Mouse (Mus musculus): ENCODE results near the gene Gadd45b. TPM values are rescaled to one million over a fixed set of nuclear protein-coding genes. Genes with fewer than 3 reads are reported as not detected.

The Gadd45b gene
- polyA plus RNA-seq (2014; fragmentation: Nextera tagmentation; extraction: Ambion mirVana): 21.3 and 25.6 TPM in 2 replicates

- Histone ChIP-seq H3K9me3 (replicated peaks; ENCODE audit: control insufficient read depth, low read length) (no peaks in the 10 kb centered on the region), H3K36me3 (ENCODE audit: control insufficient read depth, insufficient read depth, low read length) (no peaks in the 10 kb centered on the region), H3K4me3 (ENCODE audit: low read depth, low read length) (peak within 1 kb of the TSS; percentile 77), H3K27me3 (ENCODE audit: control insufficient read depth, insufficient read depth, low read length) (peaks cover 20% of the 10 kb centered on the region), H3K27ac (ENCODE audit: low read depth, low read length) (peak within 1 kb of the TSS; percentile 88), H3K9ac (ENCODE audit: low read depth, low read length) (peak within 1 kb of the TSS; percentile 80), H3K4me1 (ENCODE audit: control insufficient read depth, insufficient read depth, low read length) (peaks cover 44% of the 10 kb centered on the region), H3K4me2 (peak within 1 kb of the TSS; percentile 90)
- ATAC-seq (replicated peaks; ENCODE audit: insufficient number of reproducible peaks, low FRiP score, low TSS enrichment): peak; percentile 88
- WGBS (ENCODE audit: insufficient replicate concordance): under 1% methylated on average over 56 of the region's 56 CpGs
These were observed at the start of gene Gadd45b for GRCm38 (mm10) chr10:80929299-80930226. Gene Gadd45b, plus strand, starts transcription at chr10:80930073.

GRCm38 (mm10) chr10:80880131-80880641 lies 49.7 kb upstream of the Gadd45b start:
- Histone ChIP-seq H3K36me3 (ENCODE audit: control insufficient read depth, insufficient read depth, low read length) (no peaks in the 10 kb centered on the region), H3K27ac (ENCODE audit: low read depth, low read length) (no peak overlapping the region), H3K9ac (ENCODE audit: low read depth, low read length) (no peak overlapping the region), H3K4me3 (ENCODE audit: low read depth, low read length) (no peak overlapping the region), H3K9me3 (replicated peaks; ENCODE audit: control insufficient read depth, low read length) (no peaks in the 10 kb centered on the region), H3K4me1 (ENCODE audit: control insufficient read depth, insufficient read depth, low read length) (peaks cover 5% of the 10 kb centered on the region), H3K4me2 (no peak overlapping the region), H3K27me3 (ENCODE audit: control insufficient read depth, insufficient read depth, low read length) (peaks cover 2% of the 10 kb centered on the region; the same call in 1 of the 2 replicates)
- 10% methylated on average over 5 of the region's 5 CpGs for WGBS (ENCODE audit: insufficient replicate concordance)
- no peak for ATAC-seq (replicated peaks; ENCODE audit: insufficient number of reproducible peaks, low FRiP score, low TSS enrichment)

GRCm38 (mm10) chr10:80880901-80881300 lies 49.0 kb upstream of the Gadd45b start:
- H3K9me3 ChIP-seq (replicated peaks; ENCODE audit: control insufficient read depth, low read length): no peaks in the 10 kb centered on the region
- H3K4me3 ChIP-seq (ENCODE audit: low read depth, low read length): no peak overlapping the region
- no peak overlapping the region for H3K4me2 ChIP-seq
- no peak for ATAC-seq (replicated peaks; ENCODE audit: insufficient number of reproducible peaks, low FRiP score, low TSS enrichment)
- peaks cover 5% of the 10 kb centered on the region for H3K4me1 ChIP-seq (ENCODE audit: control insufficient read depth, insufficient read depth, low read length)
- WGBS (ENCODE audit: insufficient replicate concordance): 67% methylated on average over 2 of the region's 2 CpGs
- H3K36me3 ChIP-seq (ENCODE audit: control insufficient read depth, insufficient read depth, low read length): no peaks in the 10 kb centered on the region
- H3K27me3 ChIP-seq (ENCODE audit: control insufficient read depth, insufficient read depth, low read length): peaks cover 3% of the 10 kb centered on the region; the same call in 1 of the 2 replicates
- no peak overlapping the region for H3K27ac ChIP-seq (ENCODE audit: low read depth, low read length)
- no peak overlapping the region for H3K9ac ChIP-seq (ENCODE audit: low read depth, low read length)

- Histone ChIP-seq H3K4me3 (ENCODE audit: low read depth, low read length) (no peak overlapping the region), H3K9ac (ENCODE audit: low read depth, low read length) (no peak overlapping the region), H3K4me1 (ENCODE audit: control insufficient read depth, insufficient read depth, low read length) (peaks cover 5% of the 10 kb centered on the region), H3K27ac (ENCODE audit: low read depth, low read length) (no peak overlapping the region), H3K36me3 (ENCODE audit: control insufficient read depth, insufficient read depth, low read length) (no peaks in the 10 kb centered on the region), H3K27me3 (ENCODE audit: control insufficient read depth, insufficient read depth, low read length) (peaks cover 3% of the 10 kb centered on the region; the same call in 1 of the 2 replicates), H3K9me3 (replicated peaks; ENCODE audit: control insufficient read depth, low read length) (no peaks in the 10 kb centered on the region), H3K4me2 (no peak overlapping the region)
- 23% methylated on average over 10 of the region's 10 CpGs for WGBS (ENCODE audit: insufficient replicate concordance)
- ATAC-seq (replicated peaks; ENCODE audit: insufficient number of reproducible peaks, low FRiP score, low TSS enrichment): no peak
These were observed 48.6 kb upstream of the Gadd45b start for GRCm38 (mm10) chr10:80881301-80881700.

GRCm38 (mm10) chr10:80887181-80887580 lies 42.7 kb upstream of the Gadd45b start:
- H3K27me3 ChIP-seq (ENCODE audit: control insufficient read depth, insufficient read depth, low read length): peaks cover 33% of the 10 kb centered on the region
- H3K4me1 ChIP-seq (ENCODE audit: control insufficient read depth, insufficient read depth, low read length): no peaks in the 10 kb centered on the region
- no peak overlapping the region for H3K9ac ChIP-seq (ENCODE audit: low read depth, low read length)
- no peak overlapping the region for H3K4me3 ChIP-seq (ENCODE audit: low read depth, low read length)
- WGBS (ENCODE audit: insufficient replicate concordance): 58% methylated on average over 11 of the region's 11 CpGs
- H3K36me3 ChIP-seq (ENCODE audit: control insufficient read depth, insufficient read depth, low read length): no peaks in the 10 kb centered on the region
- no peak overlapping the region for H3K27ac ChIP-seq (ENCODE audit: low read depth, low read length)
- ATAC-seq (replicated peaks; ENCODE audit: insufficient number of reproducible peaks, low FRiP score, low TSS enrichment): no peak
- no peak overlapping the region for H3K4me2 ChIP-seq
- H3K9me3 ChIP-seq (replicated peaks; ENCODE audit: control insufficient read depth, low read length): no peaks in the 10 kb centered on the region

GRCm38 (mm10) chr10:80895100-80895499 lies 34.8 kb upstream of the Gadd45b start:
- Histone ChIP-seq H3K9me3 (replicated peaks; ENCODE audit: control insufficient read depth, low read length) (no peaks in the 10 kb centered on the region), H3K9ac (ENCODE audit: low read depth, low read length) (no peak overlapping the region), H3K27ac (ENCODE audit: low read depth, low read length) (no peak overlapping the region), H3K36me3 (ENCODE audit: control insufficient read depth, insufficient read depth, low read length) (no peaks in the 10 kb centered on the region), H3K4me1 (ENCODE audit: control insufficient read depth, insufficient read depth, low read length) (peaks cover 15% of the 10 kb centered on the region), H3K4me3 (ENCODE audit: low read depth, low read length) (no peak overlapping the region), H3K27me3 (ENCODE audit: control insufficient read depth, insufficient read depth, low read length) (peaks cover 9% of the 10 kb centered on the region), H3K4me2 (no peak overlapping the region)
- no peak for ATAC-seq (replicated peaks; ENCODE audit: insufficient number of reproducible peaks, low FRiP score, low TSS enrichment)
- WGBS (ENCODE audit: insufficient replicate concordance): 85% methylated on average over 7 of the region's 7 CpGs

- Histone ChIP-seq H3K9ac (ENCODE audit: low read depth, low read length) (no peak overlapping the region), H3K9me3 (replicated peaks; ENCODE audit: control insufficient read depth, low read length) (no peaks in the 10 kb centered on the region), H3K4me1 (ENCODE audit: control insufficient read depth, insufficient read depth, low read length) (peaks cover 15% of the 10 kb centered on the region), H3K27me3 (ENCODE audit: control insufficient read depth, insufficient read depth, low read length) (peaks cover 5% of the 10 kb centered on the region; the same call in 1 of the 2 replicates), H3K36me3 (ENCODE audit: control insufficient read depth, insufficient read depth, low read length) (no peaks in the 10 kb centered on the region), H3K4me2 (no peak overlapping the region), H3K4me3 (ENCODE audit: low read depth, low read length) (no peak overlapping the region), H3K27ac (ENCODE audit: low read depth, low read length) (no peak overlapping the region)
- ATAC-seq (replicated peaks; ENCODE audit: insufficient number of reproducible peaks, low FRiP score, low TSS enrichment): no peak
- WGBS (ENCODE audit: insufficient replicate concordance): 87% methylated on average over 6 of the region's 6 CpGs
These were observed 34.2 kb upstream of the Gadd45b start for GRCm38 (mm10) chr10:80895697-80896096.

- H3K27ac ChIP-seq (ENCODE audit: low read depth, low read length): no peak overlapping the region
- H3K36me3 ChIP-seq (ENCODE audit: control insufficient read depth, insufficient read depth, low read length): no peaks in the 10 kb centered on the region
- no peak overlapping the region for H3K4me3 ChIP-seq (ENCODE audit: low read depth, low read length)
- peaks cover 15% of the 10 kb centered on the region for H3K4me1 ChIP-seq (ENCODE audit: control insufficient read depth, insufficient read depth, low read length)
- H3K27me3 ChIP-seq (ENCODE audit: control insufficient read depth, insufficient read depth, low read length): peaks cover 4% of the 10 kb centered on the region; the same call in 1 of the 2 replicates
- H3K9me3 ChIP-seq (replicated peaks; ENCODE audit: control insufficient read depth, low read length): no peaks in the 10 kb centered on the region
- peak overlapping the region; percentile 56; the same call in 1 of the 2 replicates for H3K4me2 ChIP-seq
- no peak overlapping the region for H3K9ac ChIP-seq (ENCODE audit: low read depth, low read length)
- no peak for ATAC-seq (replicated peaks; ENCODE audit: insufficient number of reproducible peaks, low FRiP score, low TSS enrichment)
- 64% methylated on average over 24 of the region's 24 CpGs for WGBS (ENCODE audit: insufficient replicate concordance)
These were observed 33.0 kb upstream of the Gadd45b start for GRCm38 (mm10) chr10:80896581-80897485.
